Mouse (Mus musculus) heart, postnatal 0 days (tissue): ENCODE results near the gene Ap4s1. TPM values are rescaled to one million over a fixed set of nuclear protein-coding genes. Genes with fewer than 3 reads are reported as not detected.

Source experiments
- ATAC-seq: fragments of 200-750 bp; cut with Nextera tagmentation; 2 replicates; pipeline ENCODE4 v1.8.0; 2017; ENCODE audit warnings: low read depth, moderate number of reproducible peaks, moderate library complexity; ENCODE audit not compliant: insufficient read depth
- DNase-seq: peaks from one replicate; pipeline ENCODE4 v3.0.0-alpha.2; 2016; ENCODE audit warnings: low spot score
- H3K27ac ChIP-seq: fragments of 300-500 bp; sonication (generic); 2 replicates; pipeline ENCODE4 v1.5.1; 2014; ENCODE audit warnings: low read depth, mild to moderate bottlenecking
- H3K27me3 ChIP-seq: fragments of 300-500 bp; sonication (generic); 2 replicates; pipeline ENCODE4 v1.6.1; 2014; ENCODE audit warnings: low read length, mixed read lengths; ENCODE audit not compliant: control insufficient read depth, insufficient read depth
- H3K36me3 ChIP-seq: fragments of 300-500 bp; sonication (generic); replicated peaks from 2 replicates; pipeline ENCODE4 v1.6.1; 2014; ENCODE audit warnings: low read length, mixed read lengths; ENCODE audit not compliant: control insufficient read depth, insufficient read depth
- H3K4me1 ChIP-seq: fragments of 300-500 bp; sonication (generic); 2 replicates; pipeline ENCODE4 v1.6.1; 2014; ENCODE audit warnings: antibody characterized with exemption; ENCODE audit not compliant: control insufficient read depth, insufficient read depth
- H3K4me2 ChIP-seq: fragments of 300-500 bp; sonication (generic); 2 replicates; pipeline ENCODE4 v1.6.1; 2014; ENCODE audit warnings: low read depth, mild to moderate bottlenecking, low read length, moderate library complexity
- H3K4me3 ChIP-seq: fragments of 300-500 bp; sonication (generic); 2 replicates; pipeline ENCODE4 v1.5.1; 2014; ENCODE audit warnings: low read depth, low read length
- H3K9ac ChIP-seq: fragments of 300-500 bp; sonication (generic); replicated peaks from 2 replicates; pipeline ENCODE4 v1.6.1; 2014; ENCODE audit warnings: low read depth, low read length, mixed read lengths
- H3K9me3 ChIP-seq: fragments of 300-500 bp; sonication (generic); replicated peaks from 2 replicates; pipeline ENCODE4 v1.6.1; 2016; ENCODE audit warnings: low read length; ENCODE audit not compliant: control insufficient read depth
- CTCF ChIP-seq: IDR thresholded peaks from 2 replicates; pipeline ENCODE4 v1.5.1; 2016; ENCODE audit warnings: antibody characterized with exemption, control low read depth, low read depth
- EP300 ChIP-seq: IDR thresholded peaks from 2 replicates; pipeline ENCODE4 v1.6.1; 2016; ENCODE audit warnings: antibody characterized with exemption, low read depth
- WGBS: fragments of 180-500 bp; shearing (Covaris S2); extraction: QIAGEN DNeasy Blood & Tissue Kit; methylation state at CpG from one replicate; pipeline ENCODE4 v1.1.7; 2014; 5-methylcytosine and 5-hydroxymethylcytosine counted together
- polyA plus RNA-seq: library from polyadenylated mRNA; unstranded; fragments of >200 nt; fragmentation: Nextera tagmentation; extraction: Ambion mirVana; gene quantifications from 2 replicates; pipeline ENCODE4 v1.2.1, GENCODE M21; 2015
- total RNA-seq: library from RNA; depleted of rRNA; stranded (reverse); fragments of >200 nt; gene quantifications from 2 replicates; pipeline ENCODE4 v1.2.3, GENCODE M21; 2014; ENCODE audit warnings: low replicate concordance

The Ap4s1 gene
- total and polyA plus RNA-seq, 2 experiments from 2014 or later = 25.0 to 47.1 TPM

- H3K4me1 ChIP-seq = peaks cover 7% of the 10 kb centered on the region; the same call in 1 of the 2 replicates
- no peak for ATAC-seq
- WGBS = 57% methylated on average over 5 of the region's 5 CpGs
- H3K36me3 ChIP-seq = no peaks in the 10 kb centered on the region
- no peaks in the 10 kb centered on the region for H3K27me3 ChIP-seq
- H3K4me2 ChIP-seq = no peak overlapping the region
- no peak for DNase-seq
- no peaks in the 10 kb centered on the region for H3K9me3 ChIP-seq
- no peak overlapping the region for H3K4me3 ChIP-seq
- no peak overlapping the region for H3K9ac ChIP-seq
- no peak overlapping the region for H3K27ac ChIP-seq
- no peak for TF ChIP-seq CTCF
- TF ChIP-seq EP300 = no peak
Observed at GRCm38 (mm10) chr12:51710154-51710553, 19.3 kb downstream of the Ap4s1 start.

GRCm38 (mm10) chr12:51712685-51713084 lies 21.9 kb downstream of the Ap4s1 start:
- no peak overlapping the region for H3K27ac ChIP-seq

GRCm38 (mm10) chr12:51718617-51719016 lies 27.8 kb downstream of the Ap4s1 start:
- ATAC-seq (no peak), DNase-seq (no peak)
- Histone ChIP-seq H3K9ac (no peak overlapping the region), H3K27ac (no peak overlapping the region), H3K4me1 (no peaks in the 10 kb centered on the region), H3K4me2 (no peak overlapping the region), H3K27me3 (no peaks in the 10 kb centered on the region), H3K36me3 (0 out of 2 replicates have a peak, but pooled peaks cover 15% of the 10 kb centered on the region), H3K9me3 (no peaks in the 10 kb centered on the region), H3K4me3 (no peak overlapping the region)
- WGBS = 90% methylated on average over 6 of the region's 6 CpGs
- no peak for TF ChIP-seq EP300
- no peak for TF ChIP-seq CTCF

More at GRCm38 (mm10) chr12:51712685-51713084, 21.9 kb downstream of the Ap4s1 start:
- WGBS = 61% methylated on average over 1 of the region's 1 CpGs
- H3K36me3 ChIP-seq = no peaks in the 10 kb centered on the region
- no peaks in the 10 kb centered on the region for H3K9me3 ChIP-seq
- H3K4me2 ChIP-seq = no peak overlapping the region
- no peak for TF ChIP-seq EP300
- TF ChIP-seq CTCF = no peak
- DNase-seq (no peak), ATAC-seq (no peak)
- no peaks in the 10 kb centered on the region for H3K27me3 ChIP-seq
- peaks cover 7% of the 10 kb centered on the region; the same call in 1 of the 2 replicates for H3K4me1 ChIP-seq
- H3K9ac ChIP-seq = no peak overlapping the region
- H3K4me3 ChIP-seq = no peak overlapping the region

- WGBS = 88% methylated on average over 8 of the region's 8 CpGs
- TF ChIP-seq EP300 = no peak
- no peak for TF ChIP-seq CTCF
- ATAC-seq = no peak
- no peak for DNase-seq
- Histone ChIP-seq H3K4me2 (no peak overlapping the region), H3K4me1 (no peaks in the 10 kb centered on the region), H3K4me3 (no peak overlapping the region), H3K9me3 (no peaks in the 10 kb centered on the region), H3K9ac (no peak overlapping the region), H3K36me3 (0 out of 2 replicates have a peak, but pooled peaks cover 15% of the 10 kb centered on the region), H3K27me3 (no peaks in the 10 kb centered on the region), H3K27ac (no peak overlapping the region)
Observed at GRCm38 (mm10) chr12:51721836-51722235, 31.0 kb downstream of the Ap4s1 start.

GRCm38 (mm10) chr12:51729058-51729457 lies 38.2 kb downstream of the Ap4s1 start:
- ATAC-seq = peak; percentile 86

GRCm38 (mm10) chr12:51729827-51730226 lies 39.0 kb downstream of the Ap4s1 start:
- H3K27me3 ChIP-seq = no peaks in the 10 kb centered on the region
- H3K9me3 ChIP-seq = no peaks in the 10 kb centered on the region
- no peak for DNase-seq
- H3K27ac ChIP-seq = peak overlapping the region; percentile 95
- H3K4me3 ChIP-seq = no peak overlapping the region
- H3K9ac ChIP-seq = no peak overlapping the region
- H3K4me1 ChIP-seq = peaks cover 11% of the 10 kb centered on the region
- WGBS = 97% methylated on average over 9 of the region's 9 CpGs
- TF ChIP-seq EP300 (no peak), CTCF (no peak)
- H3K4me2 ChIP-seq = no peak overlapping the region
- no peaks in the 10 kb centered on the region for H3K36me3 ChIP-seq
- no peak for ATAC-seq

More at GRCm38 (mm10) chr12:51729058-51729457, 38.2 kb downstream of the Ap4s1 start:
- H3K36me3 ChIP-seq = no peaks in the 10 kb centered on the region
- H3K4me2 ChIP-seq = peak overlapping the region; percentile 22; the same call in 1 of the 2 replicates
- 4% methylated on average over 11 of the region's 11 CpGs for WGBS
- H3K9me3 ChIP-seq = no peaks in the 10 kb centered on the region
- H3K27ac ChIP-seq = peak overlapping the region; percentile 95
- H3K4me1 ChIP-seq = peaks cover 11% of the 10 kb centered on the region
- H3K9ac ChIP-seq = peak overlapping the region; percentile 35; the same call in 1 of the 2 replicates
- DNase-seq = peak; percentile 82
- no peaks in the 10 kb centered on the region for H3K27me3 ChIP-seq
- H3K4me3 ChIP-seq = no peak overlapping the region
- TF ChIP-seq CTCF = no peak
- TF ChIP-seq EP300 = no peak
